Mouse (Mus musculus) c-Kit-negative CD71-positive TER-119-positive erythroid progenitor cells, embryonic 14.5 days (primary cell): ENCODE results near the gene Fndc9.

Source experiments
- DNase-seq: peaks from one replicate; pipeline ENCODE4 v3.0.0-alpha.2; 2013; ENCODE audit warnings: low read depth, low spot score

Gene Fndc9

DNA sequence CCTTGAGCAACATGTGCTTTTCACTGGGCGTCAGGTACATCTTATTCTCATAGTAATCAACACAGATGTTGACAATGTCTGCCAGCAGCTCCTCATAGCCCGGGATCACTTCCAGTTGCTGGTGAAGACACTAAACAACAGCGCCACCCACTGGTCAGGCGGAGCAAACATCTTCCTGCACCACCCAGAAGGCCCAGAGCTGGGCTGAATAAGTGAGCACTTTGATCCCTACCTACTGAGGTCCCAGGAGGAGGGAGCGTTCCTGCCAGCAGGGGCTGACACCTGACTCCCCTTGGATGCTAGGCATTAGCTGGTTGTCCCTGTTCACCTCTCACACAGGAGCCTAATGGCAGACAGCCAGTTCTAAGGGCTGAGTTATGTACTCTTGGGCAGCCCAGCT lies 41.4 kb downstream of the Fndc9 start:
- DNase-seq: no peak

DNA sequence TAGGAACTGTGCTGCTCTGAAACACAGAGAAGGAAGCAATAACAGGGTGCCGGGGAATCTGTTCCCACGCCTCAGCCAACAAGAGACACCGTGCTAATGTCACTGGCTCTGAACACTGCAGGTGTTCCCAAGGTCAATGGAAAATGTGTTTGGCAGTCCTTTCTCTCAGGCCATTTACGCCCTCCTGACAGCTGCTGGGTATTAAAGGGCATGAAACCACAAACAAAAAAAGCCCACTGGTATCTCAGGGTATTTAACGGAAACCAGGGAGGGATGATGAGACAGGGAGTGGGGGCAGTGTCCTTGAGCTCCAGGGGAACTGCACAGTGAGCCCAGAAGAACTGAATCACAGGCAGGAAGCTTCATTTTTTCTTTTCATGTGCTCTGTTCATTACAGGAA lies 42.8 kb downstream of the Fndc9 start:
- DNase-seq: no peak

DNA sequence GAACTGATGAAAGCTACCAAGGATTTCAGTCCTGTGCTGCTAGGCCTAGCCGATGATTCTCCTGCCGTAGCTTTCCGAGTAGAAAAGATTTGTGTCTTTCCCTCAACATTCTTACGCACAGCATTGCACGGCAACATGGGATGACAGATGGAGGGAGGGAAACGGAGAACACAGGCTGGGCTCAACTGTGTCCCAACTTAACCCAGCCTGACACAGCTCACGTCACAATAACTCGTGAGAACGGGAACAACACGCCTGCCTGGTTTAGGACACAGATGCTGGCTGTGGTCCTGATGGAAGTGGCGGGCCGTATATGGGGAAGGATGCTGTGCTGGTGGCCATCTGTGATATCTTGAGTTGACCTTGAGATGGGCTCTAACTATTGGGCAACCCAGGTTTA lies 43.4 kb downstream of the Fndc9 start:
- DNase-seq: no peak

DNA sequence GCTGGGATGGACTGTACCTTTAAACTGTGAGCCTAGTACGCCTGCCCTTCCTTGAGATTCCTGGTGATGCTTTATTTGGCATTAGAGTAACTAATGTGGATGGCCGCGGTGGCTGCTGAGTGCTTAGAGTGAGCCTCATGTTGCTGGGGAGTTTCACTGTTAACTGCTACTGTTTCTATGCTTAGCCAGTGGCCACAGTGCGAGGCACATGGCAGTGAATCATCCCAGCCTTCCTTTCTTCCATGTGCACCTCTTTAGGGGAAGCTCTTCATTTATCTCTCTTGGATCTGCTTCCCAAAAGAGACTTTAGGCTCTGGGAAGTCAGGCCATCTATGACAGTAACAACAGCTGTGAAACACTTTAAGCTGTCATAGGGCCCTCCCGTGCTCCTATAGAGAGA lies 47.3 kb downstream of the Fndc9 start:
- no peak for DNase-seq

DNA sequence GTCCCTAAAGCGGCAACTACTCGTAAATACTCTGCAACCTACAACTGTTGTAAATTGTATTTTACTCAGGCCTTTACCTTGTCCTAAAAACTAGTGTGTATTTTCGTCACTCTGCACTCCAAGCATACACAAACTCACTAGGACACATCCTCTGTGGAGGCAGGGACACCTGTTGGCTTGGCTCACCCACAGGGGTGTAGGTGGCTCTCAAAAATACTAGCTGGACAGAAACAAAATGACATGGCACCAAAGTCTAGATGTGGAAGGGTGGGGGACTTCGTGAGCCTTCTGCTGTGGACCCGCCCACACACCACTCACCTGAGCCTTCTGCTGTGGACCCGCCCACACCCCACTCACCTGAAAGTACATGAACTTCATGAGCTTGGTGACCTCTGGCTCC lies 48.5 kb downstream of the Fndc9 start:
- DNase-seq: no peak

DNA sequence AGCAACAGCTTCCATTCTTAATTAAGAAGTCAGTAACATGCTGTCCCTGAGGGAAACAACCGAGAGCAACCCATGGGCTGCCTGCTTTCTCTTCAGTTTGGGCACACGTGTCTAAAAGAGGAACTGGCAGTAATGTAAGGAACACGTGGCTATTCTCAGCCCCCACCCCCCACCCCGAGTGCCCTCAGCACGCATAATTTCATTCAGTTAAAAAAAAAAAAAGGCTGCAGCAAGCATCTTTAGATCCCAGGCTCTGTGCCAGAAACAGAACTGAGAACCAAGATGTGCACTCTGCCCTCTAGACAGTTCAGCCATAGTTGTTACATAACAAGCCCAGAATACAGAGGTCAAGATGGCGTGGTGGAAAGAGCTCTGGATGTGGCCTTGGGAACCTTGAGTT lies 51.5 kb downstream of the Fndc9 start:
- no peak for DNase-seq

DNA sequence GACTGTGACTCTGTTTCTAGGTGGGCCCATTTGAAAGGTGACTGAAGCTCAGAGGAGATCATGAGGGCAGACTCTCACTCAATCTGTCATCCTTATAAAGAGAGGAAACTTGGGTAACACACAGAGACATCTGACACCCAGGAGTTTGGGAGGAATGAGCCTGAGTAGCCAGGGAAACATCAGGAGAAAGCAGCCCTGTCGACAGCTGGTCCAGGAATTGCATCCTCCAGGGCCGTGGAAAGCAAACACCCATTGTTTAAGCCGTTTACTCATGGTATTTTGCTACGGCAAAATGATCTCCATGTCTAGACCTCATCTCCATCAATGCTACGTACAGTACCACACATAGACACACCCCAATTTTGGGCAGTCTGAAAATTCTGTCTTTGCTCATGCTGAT lies 52.8 kb downstream of the Fndc9 start:
- no peak for DNase-seq

DNA sequence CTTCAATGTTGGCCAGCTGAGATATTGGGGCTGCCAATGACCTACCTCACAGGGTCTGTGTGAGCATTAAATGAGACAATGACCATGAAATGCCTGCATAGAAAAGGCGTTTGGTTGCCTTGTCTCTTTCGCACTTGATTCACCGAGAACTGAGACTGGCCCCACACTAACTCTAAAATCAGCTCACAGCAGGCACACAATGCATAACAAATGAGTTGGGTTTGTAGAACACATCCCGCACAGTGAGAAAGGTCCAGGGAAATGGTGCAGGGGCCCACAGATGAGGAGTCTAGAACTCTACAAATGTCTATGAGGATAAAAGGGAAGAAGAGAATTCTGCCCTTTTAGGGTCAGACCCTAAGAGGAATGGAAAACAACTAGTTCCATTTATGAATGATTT lies 53.7 kb downstream of the Fndc9 start:
- no peak for DNase-seq
